Mouse (Mus musculus): ENCODE results near the gene Pdxp.
"Not testable (repeated sequence)": the region's sequence is repeated elsewhere in the genome, so short reads cannot be mapped to it uniquely, and the experiment has no call there.

Pdxp gene

GRCm38 (mm10) chr15:78913632-78914090 lies at the start of gene Pdxp:
Gene Pdxp (plus strand): TSS chr15:78913919.
- in situ Hi-C loops (cut with MboI, MseI) = no loop called here

- in situ Hi-C loops (cut with MboI, MseI) = no loop called here
Measured at GRCm38 (mm10) chr15:78868398-78868797, 45.3 kb upstream of the Pdxp start.

GRCm38 (mm10) chr15:78868826-78869233 lies 44.9 kb upstream of the Pdxp start:
- in situ Hi-C loops (cut with MboI, MseI) = no loop called here

GRCm38 (mm10) chr15:78869775-78870174 lies 43.9 kb upstream of the Pdxp start:
- in situ Hi-C loops (cut with MboI, MseI) = no loop called here

- in situ Hi-C loops (cut with MboI, MseI) = no loop called here
Measured at GRCm38 (mm10) chr15:78872021-78872608, 41.6 kb upstream of the Pdxp start.

- in situ Hi-C loops (cut with MboI, MseI) = no loop called here
Measured at GRCm38 (mm10) chr15:78873803-78874435, 39.8 kb upstream of the Pdxp start.

- in situ Hi-C loops (cut with MboI, MseI) = no loop called here
Measured at GRCm38 (mm10) chr15:78874989-78875388, 38.7 kb upstream of the Pdxp start.

- in situ Hi-C loops (cut with MboI, MseI) = no loop called here
Measured at GRCm38 (mm10) chr15:78875537-78875936, 38.2 kb upstream of the Pdxp start.

GRCm38 (mm10) chr15:78876258-78876696 lies 37.4 kb upstream of the Pdxp start:
- in situ Hi-C loops (cut with MboI, MseI) = no loop called here

GRCm38 (mm10) chr15:78876991-78877809 lies 36.5 kb upstream of the Pdxp start, which contains the start of gene Gga1:
Gene Gga1 (plus strand): TSS chr15:78877190.
- in situ Hi-C loops (cut with MboI, MseI) = no loop called here

- in situ Hi-C loops (cut with MboI, MseI) = no loop called here
Measured at GRCm38 (mm10) chr15:78877810-78878390, 35.8 kb upstream of the Pdxp start.

GRCm38 (mm10) chr15:78878792-78879516 lies 34.8 kb upstream of the Pdxp start:
- in situ Hi-C loops (cut with MboI, MseI) = not testable (repeated sequence)

- in situ Hi-C loops (cut with MboI, MseI) = no loop called here
Measured at GRCm38 (mm10) chr15:78880432-78880831, 33.3 kb upstream of the Pdxp start.

GRCm38 (mm10) chr15:78881828-78882227 lies 31.9 kb upstream of the Pdxp start:
- in situ Hi-C loops (cut with MboI, MseI) = no loop called here

- in situ Hi-C loops (cut with MboI, MseI) = no loop called here
Measured at GRCm38 (mm10) chr15:78889401-78889853, 24.3 kb upstream of the Pdxp start.

GRCm38 (mm10) chr15:78892440-78892839 lies 21.3 kb upstream of the Pdxp start:
- in situ Hi-C loops (cut with MboI, MseI) = loop anchor here in 1 of 2 experiments (10.0 kb wide), 1 partner anchor 942 kb away; the partner anchor contains the start of genes Cbx6 and Npcd

GRCm38 (mm10) chr15:78894726-78895125 lies 19.0 kb upstream of the Pdxp start:
- in situ Hi-C loops (cut with MboI, MseI) = loop anchor here in 1 of 2 experiments (10.0 kb wide), 1 partner anchor 940 kb away; the partner anchor contains the start of genes Cbx6 and Npcd

GRCm38 (mm10) chr15:78895741-78896140 lies 18.0 kb upstream of the Pdxp start:
- in situ Hi-C loops (cut with MboI, MseI) = loop anchor here in 1 of 2 experiments (10.0 kb wide), 1 partner anchor 939 kb away; the partner anchor contains the start of genes Cbx6 and Npcd

- in situ Hi-C loops (cut with MboI, MseI) = loop anchor here in 1 of 2 experiments (10.0 kb wide), 1 partner anchor 939 kb away; the partner anchor contains the start of genes Cbx6 and Npcd
Measured at GRCm38 (mm10) chr15:78896149-78896548, 17.6 kb upstream of the Pdxp start.

GRCm38 (mm10) chr15:78897488-78897887 lies 16.2 kb upstream of the Pdxp start:
- in situ Hi-C loops (cut with MboI, MseI) = loop anchor here in 1 of 2 experiments (10.0 kb wide), 1 partner anchor 937 kb away; the partner anchor contains the start of genes Cbx6 and Npcd
